Mouse (Mus musculus): Measurements from ENCODE around the gene 1700014D04Rik. TPM values are rescaled to one million over a fixed set of nuclear protein-coding genes. Genes with fewer than 3 reads are reported as not detected.

Gene 1700014D04Rik
- total RNA-seq, 2 experiments from 2014 or later = 0.31 to 0.86 TPM

DNA sequence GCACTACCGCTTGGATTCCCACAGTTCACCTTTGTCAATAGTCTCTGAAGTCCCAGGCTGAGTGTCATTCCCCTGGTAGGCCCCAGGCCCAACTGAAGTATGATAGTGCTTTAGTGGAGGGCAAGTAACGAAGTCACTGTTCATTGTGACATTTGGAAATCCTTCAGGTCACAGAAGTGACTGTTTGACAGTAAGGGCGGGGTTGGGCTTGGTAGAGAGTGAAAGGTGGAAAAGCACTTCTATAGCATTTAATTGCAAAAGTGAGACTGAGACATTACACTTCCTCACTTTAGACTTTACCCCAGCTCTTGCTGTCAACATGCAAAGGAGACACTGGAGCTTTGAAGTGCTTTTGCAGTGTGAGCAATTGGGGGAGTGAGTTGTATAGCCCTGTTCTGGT is 52.5 kb downstream of the 1700014D04Rik start, which contains the start of gene 4921517D22Rik:
Gene 4921517D22Rik, minus strand, starts transcription at position 101 of the 400 bp plus-strand sequence.
- no peak within 1 kb of the TSS for H3K4me3 ChIP-seq
- no peak for DNase-seq (ENCODE audit: low spot score in 2 of 2)
- TF ChIP-seq CTCF (conservative IDR thresholded peaks at IDR 0.05) = no peak
- H3K27ac ChIP-seq = no peak within 1 kb of the TSS

DNA sequence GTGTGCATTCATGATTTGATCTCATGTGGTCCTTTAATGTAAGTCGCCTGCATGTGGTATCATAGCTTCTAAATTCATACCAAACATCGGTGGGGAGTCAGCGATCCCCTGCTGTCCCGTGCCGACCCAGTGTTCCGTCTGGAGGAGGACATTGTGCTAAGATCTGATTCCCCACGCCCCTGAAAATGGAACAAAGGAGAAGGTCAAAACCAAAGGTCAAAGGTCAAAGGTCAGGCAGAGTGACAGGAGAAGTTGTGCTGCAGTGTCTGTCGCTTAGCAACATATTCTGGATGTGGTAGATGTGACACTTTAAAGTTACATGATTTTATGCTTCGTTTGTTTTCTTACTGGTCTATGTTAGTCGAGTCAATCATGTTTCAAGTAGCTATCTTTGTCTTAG is 55.1 kb downstream of the 1700014D04Rik start:
- H3K4me3 ChIP-seq = no peak overlapping the region
- no peak for DNase-seq (ENCODE audit: low spot score in 2 of 2)
- H3K27ac ChIP-seq = no peak overlapping the region
- TF ChIP-seq CTCF (conservative IDR thresholded peaks at IDR 0.05) = no peak

Other genes starting within 250 kb of the 1700014D04Rik start
- gene Agtpbp1, start 161.5 kb downstream of the 1700014D04Rik start, total RNA-seq (2021) = 100 to 1,000 TPM; 374 to 406 TPM
- 10 to 100 TPM; 88.5 to 98.8 TPM for gene Naa35, start 161.5 kb downstream of the 1700014D04Rik start, total RNA-seq (2021)
- 10 to 100 TPM; 67.4 to 71.8 TPM for gene Golm1, start 70.9 kb downstream of the 1700014D04Rik start, total RNA-seq (2021)
- not detected for gene 4921517D22Rik, start 52.6 kb downstream of the 1700014D04Rik start, total RNA-seq (2021)
- gene Spata31d1a, start 36.4 kb downstream of the 1700014D04Rik start, total RNA-seq (2021) = under 1 TPM; 0.22 to 0.26 TPM
- gene Spata31d1b, start 34.5 kb downstream of the 1700014D04Rik start, total RNA-seq (2021) = under 1 TPM in 1 of 2 experiments, not detected in 1; 0.12 TPM
- not detected for gene Spata31d1d, start 15.0 kb downstream of the 1700014D04Rik start, total RNA-seq (2021)
- 100 to 1,000 TPM; 138 to 142 TPM for gene Isca1, start 23.1 kb upstream of the 1700014D04Rik start, total RNA-seq (2021)
- gene Gm49354, start 35.5 kb upstream of the 1700014D04Rik start, total RNA-seq (2021) = not detected
- gene Tut7, start 76.4 kb upstream of the 1700014D04Rik start, total RNA-seq (2021) = 10 to 100 TPM; 55.1 to 68.5 TPM

Measured in layer of hippocampus, adult 2 months (tissue).